Mouse (Mus musculus): ENCODE data around the gene Phf10.
"Not testable (repeated sequence)": the region's sequence is repeated elsewhere in the genome, so short reads cannot be mapped to it uniquely, and the experiment has no call there.

Phf10 gene

DNA sequence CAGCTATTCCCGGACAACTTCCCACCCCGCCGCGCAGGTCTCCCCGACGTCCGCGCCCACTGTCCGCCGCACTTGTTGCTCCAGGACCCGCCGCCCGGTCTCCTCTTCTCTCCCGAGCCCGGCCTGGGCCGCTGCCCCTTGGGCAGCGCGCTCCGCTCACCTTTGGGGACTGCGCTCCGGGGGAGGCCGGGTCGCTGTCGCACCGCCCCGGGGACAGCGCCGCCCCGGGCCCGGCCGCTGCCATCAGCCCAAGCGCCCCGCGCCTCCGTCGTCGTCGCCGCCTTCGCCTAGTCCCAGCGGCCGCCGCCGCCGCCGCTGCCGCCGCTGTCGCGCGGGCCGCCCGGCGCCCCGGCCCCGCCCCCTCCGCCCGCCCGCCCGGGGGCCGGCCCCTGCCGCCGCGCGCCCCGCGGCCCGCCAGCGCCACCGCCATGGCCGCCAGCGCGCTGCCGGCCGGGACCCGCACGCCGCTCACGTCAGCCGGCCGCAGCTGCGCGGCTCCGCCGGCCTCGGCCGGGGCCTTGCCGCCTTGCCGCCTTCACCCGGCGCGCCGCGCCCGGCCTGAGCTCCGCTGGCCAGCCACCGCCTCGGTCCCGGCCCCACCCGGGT is at the start of gene Phf10:
Gene Phf10, minus strand, starts transcription at position 323 of the 606 bp plus-strand sequence.
- DNase-seq = peak; percentile 54

DNA sequence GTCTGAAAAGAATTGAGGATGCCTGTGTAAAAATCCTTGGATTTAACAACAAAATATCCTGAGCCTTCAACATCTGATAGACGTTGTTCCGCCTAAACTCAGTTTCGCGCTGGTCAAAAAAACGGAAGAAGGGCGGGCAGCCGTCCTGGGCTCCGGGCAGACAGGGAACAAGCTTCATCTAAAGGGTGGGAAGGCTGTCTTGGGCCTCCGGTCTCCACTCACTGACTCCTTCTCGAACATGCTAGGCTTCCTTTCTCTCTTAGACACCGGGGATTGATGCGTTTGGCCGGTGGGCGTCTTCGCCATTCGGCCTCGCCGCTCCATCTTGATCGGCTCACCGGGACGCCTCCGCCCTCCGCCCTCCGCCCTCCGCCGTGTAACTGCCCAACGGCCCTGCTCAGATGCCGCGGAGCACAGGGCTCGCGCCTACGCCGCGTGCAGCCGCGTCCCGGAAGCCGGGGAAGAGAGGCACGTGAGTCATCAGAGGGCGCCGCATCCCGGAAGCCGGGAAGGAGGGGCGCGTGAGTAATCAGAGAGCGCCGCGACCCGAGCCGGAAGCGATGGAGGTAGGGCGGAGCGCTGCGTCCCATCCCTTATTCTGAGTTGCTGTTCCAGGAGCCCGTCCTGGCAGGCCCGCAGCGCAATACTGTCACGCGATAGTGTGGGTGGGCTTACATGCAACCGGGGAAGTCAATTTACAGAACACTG is 48.8 kb upstream of the Phf10 start, which contains the start of gene Gm3435:
Gene Gm3435, plus strand, starts transcription at position 471 of the 708 bp plus-strand sequence.
- not testable (repeated sequence) for DNase-seq

DNA sequence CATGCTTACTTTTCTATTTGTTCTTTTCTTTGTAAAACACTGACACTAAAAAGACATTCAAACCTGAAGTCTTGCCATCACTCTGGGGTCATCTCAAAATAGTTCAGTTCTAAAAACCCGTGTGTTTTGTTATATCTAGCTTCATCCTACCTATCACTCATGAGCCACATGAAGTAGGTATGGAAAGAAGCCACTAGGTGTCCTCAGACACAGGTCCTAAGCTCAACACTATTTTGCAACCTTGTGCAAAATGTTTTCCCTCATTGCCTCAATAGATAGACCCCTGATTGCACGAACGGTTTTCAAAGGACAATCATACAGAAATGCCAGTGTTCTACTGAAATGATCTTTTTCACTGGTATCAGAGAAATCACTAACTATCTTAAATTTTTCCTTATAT is 48.0 kb upstream of the Phf10 start:
- not testable (repeated sequence) for DNase-seq

DNA sequence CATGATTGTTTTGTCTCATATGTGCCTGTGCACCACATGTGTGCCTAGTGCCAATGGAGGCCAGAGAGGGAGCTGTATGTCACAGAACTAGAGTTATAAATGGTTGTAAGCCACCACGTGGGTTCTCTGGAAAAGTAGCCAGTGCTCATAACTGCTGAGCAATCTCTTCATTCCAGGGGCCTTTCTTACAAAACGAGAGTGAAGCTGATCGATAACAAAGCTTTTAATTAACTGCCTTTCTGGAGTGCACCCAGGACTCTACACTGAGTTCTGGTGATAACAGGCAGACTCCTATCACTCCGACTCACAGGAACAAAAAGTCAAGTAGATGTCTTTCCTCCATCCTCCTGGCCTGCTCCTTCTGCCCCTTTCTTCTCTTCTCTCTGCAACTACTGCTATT is 39.0 kb upstream of the Phf10 start:
- DNase-seq = not testable (repeated sequence)

DNA sequence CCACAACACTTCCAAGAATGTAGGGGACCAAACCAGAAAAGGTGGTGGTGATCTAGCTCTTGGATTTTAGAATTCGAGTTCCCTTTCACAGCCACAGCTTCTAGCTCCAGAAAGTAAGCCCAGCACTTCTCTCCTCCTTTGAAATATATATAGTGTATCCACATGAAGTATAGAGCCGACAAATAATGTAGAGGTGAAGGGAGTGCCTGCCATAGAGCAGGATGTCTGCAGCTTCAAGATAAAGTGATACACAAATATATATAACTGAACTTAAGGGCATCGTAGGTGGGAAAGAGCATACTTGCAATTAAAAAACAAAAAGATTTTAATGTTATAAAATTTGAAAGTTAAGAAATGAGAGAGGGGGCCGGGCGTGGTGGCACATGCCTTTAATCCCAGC is 33.1 kb upstream of the Phf10 start:
- DNase-seq = not testable (repeated sequence)

DNA sequence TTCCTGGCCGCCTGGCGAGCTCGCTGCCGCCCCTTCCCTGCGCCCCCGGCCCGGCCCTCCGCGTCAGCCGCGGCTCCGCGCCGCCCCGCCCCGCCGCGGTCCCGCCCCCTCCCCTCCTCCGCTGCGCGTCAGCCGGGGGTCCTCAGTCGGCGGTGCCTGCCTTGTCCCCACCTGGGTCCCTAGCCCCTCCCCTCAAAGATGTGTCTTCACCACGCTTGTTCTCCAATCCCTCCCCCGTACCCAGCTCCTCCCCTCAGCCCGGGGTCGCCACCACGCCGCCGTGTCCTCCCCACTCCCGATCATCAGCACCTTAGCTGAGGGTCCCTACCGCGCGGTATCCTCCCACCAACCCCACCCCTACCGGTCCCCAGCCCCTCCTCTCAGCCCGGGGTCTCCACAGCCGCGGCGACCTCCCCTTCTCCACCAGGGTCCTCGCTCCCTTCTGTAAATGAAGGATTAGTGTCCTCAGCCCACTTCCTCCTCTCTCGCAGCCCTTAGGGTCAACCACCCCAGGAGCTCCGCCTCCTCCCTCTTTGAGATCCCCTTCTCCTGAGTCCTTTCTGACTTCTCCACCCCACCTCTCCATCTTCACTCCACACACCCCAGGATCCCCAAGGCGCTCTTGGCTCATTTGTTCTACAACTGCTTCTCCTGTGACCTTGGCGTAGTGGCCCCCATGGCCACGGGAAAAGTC is 32.2 kb upstream of the Phf10 start:
- DNase-seq = not testable (repeated sequence)

DNA sequence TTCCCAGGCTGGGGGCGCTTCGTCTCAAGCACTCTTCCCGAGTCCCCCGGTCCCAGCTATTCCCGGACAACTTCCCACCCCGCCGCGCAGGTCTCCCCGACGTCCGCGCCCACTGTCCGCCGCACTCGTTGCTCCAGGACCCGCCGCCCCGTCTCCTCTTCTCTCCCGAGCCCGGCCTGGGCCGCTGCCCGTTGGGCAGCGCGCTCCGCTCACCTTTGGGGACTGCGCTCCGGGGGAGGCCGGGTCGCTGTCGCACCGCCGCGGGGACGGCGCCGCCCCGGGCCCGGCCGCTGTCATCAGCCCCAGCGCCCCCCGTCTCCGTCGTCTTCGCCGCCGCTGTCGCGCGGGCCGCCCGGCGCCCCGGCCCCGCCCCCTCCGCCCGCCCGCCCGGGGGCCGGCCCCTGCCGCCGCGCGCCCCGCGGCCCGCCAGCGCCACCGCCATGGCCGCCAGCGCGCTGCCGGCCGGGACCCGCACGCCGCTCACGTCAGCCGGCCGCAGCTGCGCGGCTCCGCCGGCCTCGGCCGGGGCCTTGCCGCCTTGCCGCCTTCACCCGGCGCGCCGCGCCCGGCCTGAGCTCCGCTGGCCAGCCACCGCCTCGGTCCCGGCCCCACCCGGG is 31.6 kb upstream of the Phf10 start:
- not testable (repeated sequence) for DNase-seq

DNA sequence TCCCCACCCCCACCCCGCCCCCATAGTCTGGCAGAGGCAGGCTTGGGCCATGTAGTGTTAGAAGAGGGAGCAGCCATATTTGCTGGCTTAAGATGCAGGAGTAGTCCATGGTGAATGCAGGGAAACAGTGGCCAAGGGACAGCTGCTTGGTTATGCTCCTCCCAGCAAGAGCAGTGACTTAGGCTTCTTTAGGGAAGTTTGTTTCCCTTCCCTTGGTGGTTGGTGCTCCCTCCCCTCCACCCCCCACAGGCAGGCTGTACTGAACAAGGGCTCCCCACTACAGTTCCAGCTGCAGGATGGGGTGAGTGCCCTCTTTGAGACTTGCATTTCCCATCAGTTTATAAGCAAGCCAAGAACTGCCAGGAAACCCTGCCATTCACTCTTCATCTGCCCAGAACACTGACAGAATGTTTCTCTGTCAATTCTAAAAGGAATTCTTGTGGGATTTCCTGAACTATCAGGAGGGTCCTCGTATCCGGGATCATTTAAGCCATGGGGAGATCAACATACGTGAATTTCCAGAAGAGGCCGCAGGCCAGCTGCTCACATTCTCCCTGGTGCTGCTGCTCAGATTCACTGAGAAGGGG is 29.1 kb upstream of the Phf10 start:
- peak in 1 of 2 experiments; percentile 1 for DNase-seq

DNA sequence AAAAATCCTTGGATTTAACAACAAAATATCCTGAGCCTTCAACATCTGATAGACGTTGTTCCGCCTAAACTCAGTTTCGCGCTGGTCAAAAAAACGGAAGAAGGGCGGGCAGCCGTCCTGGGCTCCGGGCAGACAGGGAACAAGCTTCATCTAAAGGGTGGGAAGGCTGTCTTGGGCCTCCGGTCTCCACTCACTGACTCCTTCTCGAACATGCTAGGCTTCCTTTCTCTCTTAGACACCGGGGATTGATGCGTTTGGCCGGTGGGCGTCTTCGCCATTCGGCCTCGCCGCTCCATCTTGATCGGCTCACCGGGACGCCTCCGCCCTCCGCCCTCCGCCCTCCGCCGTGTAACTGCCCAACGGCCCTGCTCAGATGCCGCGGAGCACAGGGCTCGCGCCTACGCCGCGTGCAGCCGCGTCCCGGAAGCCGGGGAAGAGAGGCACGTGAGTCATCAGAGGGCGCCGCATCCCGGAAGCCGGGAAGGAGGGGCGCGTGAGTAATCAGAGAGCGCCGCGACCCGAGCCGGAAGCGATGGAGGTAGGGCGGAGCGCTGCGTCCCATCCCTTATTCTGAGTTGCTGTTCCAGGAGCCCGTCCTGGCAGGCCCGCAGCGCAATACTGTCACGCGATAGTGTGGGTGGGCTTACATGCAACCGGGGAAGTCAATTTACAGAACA is 17.4 kb upstream of the Phf10 start, which contains the start of the genes 9030025P20Rik and Gm3417:
Gene 9030025P20Rik, plus strand, starts transcription at position 107 of the 677 bp plus-strand sequence.
Gene Gm3417, minus strand, starts transcription at position 429 of the 677 bp plus-strand sequence.
- not testable (repeated sequence) for DNase-seq

DNA sequence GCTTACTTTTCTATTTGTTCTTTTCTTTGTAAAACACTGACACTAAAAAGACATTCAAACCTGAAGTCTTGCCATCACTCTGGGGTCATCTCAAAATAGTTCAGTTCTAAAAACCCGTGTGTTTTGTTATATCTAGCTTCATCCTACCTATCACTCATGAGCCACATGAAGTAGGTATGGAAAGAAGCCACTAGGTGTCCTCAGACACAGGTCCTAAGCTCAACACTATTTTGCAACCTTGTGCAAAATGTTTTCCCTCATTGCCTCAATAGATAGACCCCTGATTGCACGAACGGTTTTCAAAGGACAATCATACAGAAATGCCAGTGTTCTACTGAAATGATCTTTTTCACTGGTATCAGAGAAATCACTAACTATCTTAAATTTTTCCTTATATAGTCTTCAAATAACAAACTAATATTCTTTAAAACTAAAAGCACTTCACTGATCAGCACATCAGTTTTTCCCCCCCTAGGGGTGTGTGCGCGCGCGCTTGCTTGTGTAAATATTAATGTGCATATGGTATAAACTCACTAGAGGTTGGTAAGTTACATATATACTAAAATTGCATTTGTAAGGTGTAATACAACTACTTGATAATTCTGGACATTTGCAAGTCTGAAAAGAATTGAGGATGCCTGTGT is 16.8 kb upstream of the Phf10 start:
- not testable (repeated sequence) for DNase-seq

DNA sequence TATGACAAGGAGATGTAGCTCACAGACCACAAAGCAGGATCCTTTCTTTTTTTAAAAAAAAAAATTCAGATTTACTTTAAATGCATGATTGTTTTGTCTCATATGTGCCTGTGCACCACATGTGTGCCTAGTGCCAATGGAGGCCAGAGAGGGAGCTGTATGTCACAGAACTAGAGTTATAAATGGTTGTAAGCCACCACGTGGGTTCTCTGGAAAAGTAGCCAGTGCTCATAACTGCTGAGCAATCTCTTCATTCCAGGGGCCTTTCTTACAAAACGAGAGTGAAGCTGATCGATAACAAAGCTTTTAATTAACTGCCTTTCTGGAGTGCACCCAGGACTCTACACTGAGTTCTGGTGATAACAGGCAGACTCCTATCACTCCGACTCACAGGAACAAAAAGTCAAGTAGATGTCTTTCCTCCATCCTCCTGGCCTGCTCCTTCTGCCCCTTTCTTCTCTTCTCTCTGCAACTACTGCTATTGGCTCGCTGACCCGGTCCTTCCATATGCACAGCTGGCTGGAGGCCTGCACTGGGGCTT is 7.4 kb upstream of the Phf10 start:
- not testable (repeated sequence) for DNase-seq

DNA sequence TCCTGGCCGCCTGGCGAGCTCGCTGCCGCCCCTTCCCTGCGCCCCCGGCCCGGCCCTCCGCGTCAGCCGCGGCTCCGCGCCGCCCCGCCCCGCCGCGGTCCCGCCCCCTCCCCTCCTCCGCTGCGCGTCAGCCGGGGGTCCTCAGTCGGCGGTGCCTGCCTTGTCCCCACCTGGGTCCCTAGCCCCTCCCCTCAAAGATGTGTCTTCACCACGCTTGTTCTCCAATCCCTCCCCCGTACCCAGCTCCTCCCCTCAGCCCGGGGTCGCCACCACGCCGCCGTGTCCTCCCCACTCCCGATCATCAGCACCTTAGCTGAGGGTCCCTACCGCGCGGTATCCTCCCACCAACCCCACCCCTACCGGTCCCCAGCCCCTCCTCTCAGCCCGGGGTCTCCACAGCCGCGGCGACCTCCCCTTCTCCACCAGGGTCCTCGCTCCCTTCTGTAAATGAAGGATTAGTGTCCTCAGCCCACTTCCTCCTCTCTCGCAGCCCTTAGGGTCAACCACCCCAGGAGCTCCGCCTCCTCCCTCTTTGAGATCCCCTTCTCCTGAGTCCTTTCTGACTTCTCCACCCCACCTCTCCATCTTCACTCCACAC is 583 bp upstream of the Phf10 start:
- DNase-seq = not testable (repeated sequence)

DNA sequence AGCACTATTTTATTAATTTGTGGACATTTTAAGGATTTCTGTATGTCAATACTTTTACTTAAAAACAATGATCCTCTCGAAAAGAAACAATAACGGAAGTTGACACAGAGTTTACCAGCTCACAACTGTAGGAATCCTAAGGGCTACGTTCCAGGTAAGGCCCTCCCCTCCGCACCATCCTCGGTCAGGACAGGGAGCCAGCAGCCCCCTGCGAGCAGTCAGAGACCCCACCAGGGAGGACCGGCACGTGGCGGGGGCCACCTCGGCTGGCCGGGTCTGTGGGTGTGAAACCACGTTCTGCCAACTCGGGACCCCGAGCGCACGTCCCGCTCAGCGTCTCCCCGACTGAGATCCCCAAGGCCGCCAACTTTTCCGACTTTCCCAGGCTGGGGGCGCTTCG is 553 bp downstream of the Phf10 start:
- peak; percentile 23 to 28 for DNase-seq

DNA sequence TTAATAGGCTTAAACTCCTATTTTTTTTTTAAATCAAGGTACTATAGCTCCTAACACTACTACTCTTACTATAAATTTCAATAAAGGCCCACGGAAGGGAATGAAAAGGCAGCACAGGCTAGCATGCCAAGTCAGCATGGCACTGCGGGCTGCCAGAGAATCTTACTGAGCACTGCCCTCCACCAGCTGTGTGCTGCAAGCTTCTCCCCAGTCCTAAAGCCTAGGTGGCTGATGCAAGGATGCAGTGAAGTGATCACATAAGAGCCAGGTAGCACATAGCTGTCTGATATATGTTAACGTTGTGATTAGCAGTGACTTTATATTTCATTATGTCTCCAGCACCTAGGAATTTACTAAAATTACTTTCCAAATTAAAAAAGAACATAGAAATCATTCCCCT is 1.1 kb downstream of the Phf10 start:
- peak in 1 of 2 experiments; percentile 9 for DNase-seq

DNA sequence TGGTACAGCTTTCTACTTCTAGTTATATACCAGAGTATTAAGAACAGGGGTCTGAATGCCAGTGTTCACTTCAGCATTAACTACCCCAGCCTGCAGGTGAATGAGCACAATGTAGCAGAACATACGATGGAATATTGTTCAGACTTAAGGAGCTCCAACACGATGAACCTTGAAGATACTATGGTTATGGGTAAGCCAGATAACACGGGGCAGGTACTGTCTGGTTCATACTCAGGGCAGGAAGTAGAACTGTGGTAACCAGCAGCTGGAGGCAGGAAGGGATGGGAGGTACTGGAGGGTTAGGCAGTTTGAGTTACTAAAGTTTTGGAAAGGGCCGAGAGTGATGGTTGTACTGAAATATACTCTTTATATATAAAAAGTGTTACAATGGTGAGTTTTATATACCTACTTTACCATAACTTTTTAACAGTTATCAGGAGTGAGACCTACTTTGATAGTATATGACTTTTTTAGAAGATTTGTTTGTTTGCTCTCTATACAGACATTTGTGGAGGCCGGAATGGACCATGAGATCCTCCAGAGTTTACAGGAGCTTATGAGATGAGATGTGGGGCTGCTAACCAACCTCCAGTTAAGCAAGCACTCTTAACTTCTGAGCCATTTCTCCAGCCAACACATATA is 2.3 kb downstream of the Phf10 start:
- no peak for DNase-seq

DNA sequence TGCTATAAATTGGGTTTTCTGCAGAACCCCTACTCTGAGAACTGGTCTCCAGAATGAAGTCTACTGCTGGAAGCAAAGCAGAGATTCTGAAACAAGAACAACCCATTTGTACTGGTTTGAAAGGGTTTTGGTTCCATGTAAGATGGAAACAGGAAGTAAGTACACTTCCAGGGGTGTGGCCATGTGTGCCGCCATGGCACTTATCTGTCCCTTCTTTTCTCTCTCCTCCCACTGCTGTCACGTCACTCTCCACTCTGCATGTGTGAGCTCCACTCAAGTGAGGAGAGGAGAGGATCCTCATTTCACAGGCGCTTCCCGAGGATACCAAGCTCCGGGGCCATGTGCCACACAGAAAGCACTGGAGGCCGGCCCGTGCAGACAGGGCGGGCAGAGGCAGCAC is 7.6 kb downstream of the Phf10 start:
- DNase-seq = no peak

DNA sequence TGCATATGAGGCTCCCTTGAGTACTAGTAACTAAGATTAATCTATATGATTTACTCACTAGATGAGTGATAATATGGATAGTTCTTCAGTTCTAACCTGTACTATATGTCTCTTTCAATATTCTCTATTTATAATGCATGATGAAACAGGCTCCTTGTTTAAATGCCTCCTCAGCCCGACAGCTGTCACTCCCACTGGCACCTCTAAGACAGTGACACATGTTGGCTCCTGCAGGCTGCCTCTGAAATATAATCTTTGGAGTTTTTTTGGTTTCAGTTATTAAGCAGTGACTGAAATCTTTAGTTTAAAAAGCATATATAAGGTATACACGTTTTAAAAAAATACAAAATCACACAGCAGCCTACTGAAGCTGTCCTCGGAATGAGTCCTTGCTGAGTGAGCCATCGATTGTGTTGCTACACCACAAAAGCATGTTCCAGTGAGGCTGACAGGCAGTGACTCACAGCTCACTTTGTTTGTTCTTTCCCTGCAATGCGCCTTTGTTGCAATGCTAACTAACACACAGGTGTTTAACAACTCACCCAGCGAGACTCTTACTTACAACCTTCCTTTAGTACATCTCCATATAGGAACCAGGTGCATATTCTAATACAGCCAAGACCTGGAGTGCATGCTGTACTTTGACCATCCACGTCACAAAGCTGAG is 11.8 kb downstream of the Phf10 start:
- no peak for DNase-seq

DNA sequence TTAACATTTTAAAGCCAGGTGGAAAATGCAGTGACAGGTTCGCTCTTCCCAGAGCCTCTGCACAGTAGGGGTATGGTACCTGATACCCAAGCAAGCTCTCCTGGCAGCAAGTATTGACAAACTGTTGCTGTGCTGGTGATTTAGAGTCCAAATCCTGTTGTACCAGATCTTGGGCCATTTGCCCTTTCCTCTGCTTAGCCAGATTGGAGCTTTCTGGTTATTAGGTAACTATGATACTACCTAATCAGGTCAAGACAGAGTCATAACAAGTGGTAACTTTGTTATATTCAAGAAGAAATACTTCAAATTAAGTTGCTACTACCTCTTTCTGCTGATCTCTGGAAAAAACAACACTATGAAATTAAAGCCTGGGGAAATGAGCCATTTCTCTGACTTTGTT is 16.5 kb downstream of the Phf10 start:
- DNase-seq = no peak

DNA sequence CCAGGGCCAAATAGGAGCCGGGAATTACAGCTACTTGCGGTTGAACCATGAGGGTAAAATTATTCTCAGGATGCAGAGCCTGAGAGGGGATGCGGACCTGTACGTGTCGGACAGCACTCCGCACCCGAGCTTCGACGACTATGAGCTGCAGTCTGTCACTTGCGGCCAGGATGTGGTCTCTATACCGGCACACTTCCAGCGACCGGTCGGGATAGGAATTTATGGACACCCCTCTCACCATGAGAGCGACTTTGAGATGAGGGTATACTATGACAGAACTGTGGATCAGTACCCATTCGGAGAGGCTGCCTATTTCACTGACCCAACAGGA is 17.4 kb downstream of the Phf10 start:
- no peak for DNase-seq

Data from cerebellum, postnatal 25 days (tissue).